Mouse (Mus musculus): ENCODE data around the gene Rnf40. TPM values are rescaled to one million over a fixed set of nuclear protein-coding genes. Genes with fewer than 3 reads are reported as not detected.
"Not testable (repeated sequence)": the region's sequence is repeated elsewhere in the genome, so short reads cannot be mapped to it uniquely, and the experiment has no call there.

Rnf40 gene
- polyA plus RNA-seq, 1 experiment = 39.4 TPM

- H3K9ac ChIP-seq (ENCODE audit: low read depth, poor library complexity, severe bottlenecking) = no peak overlapping the region
- no peaks in the 10 kb centered on the region for H3K36me3 ChIP-seq (ENCODE audit: control insufficient read depth, insufficient read depth, low read length, poor library complexity, severe bottlenecking)
- TF ChIP-seq EP300 (IDR thresholded peaks at IDR 0.05; ENCODE audit: insufficient read depth, low read depth, low read length) = no peak
- TF ChIP-seq CTCF (IDR thresholded peaks at IDR 0.05; ENCODE audit: low read depth, low read length) = no peak
- no peak for TF ChIP-seq POLR2A (IDR thresholded peaks at IDR 0.05; ENCODE audit: insufficient read depth, low read length)
- no peaks in the 10 kb centered on the region for H3K27me3 ChIP-seq (ENCODE audit: control insufficient read depth, insufficient read depth, low read length, poor library complexity, severe bottlenecking)
- no peak overlapping the region for H3K4me3 ChIP-seq (ENCODE audit: low read depth, low read length)
- H3K4me1 ChIP-seq (ENCODE audit: control insufficient read depth, insufficient read depth, low read length) = peaks cover 1% of the 10 kb centered on the region
- no peak overlapping the region for H3K27ac ChIP-seq (ENCODE audit: insufficient read depth, low read length)
- no peaks in the 10 kb centered on the region for H3K9me3 ChIP-seq (replicated peaks; ENCODE audit: control insufficient read depth, insufficient read depth, low read length, poor library complexity, severe bottlenecking)
Measured at GRCm38 (mm10) chr7:127642254-127642653, 53.7 kb downstream of the Rnf40 start.

- H3K27me3 ChIP-seq (ENCODE audit: control insufficient read depth, insufficient read depth, low read length, poor library complexity, severe bottlenecking) = no peaks in the 10 kb centered on the region
- H3K9me3 ChIP-seq (replicated peaks; ENCODE audit: control insufficient read depth, insufficient read depth, low read length, poor library complexity, severe bottlenecking) = no peaks in the 10 kb centered on the region
- H3K36me3 ChIP-seq (ENCODE audit: control insufficient read depth, insufficient read depth, low read length, poor library complexity, severe bottlenecking) = no peaks in the 10 kb centered on the region
- H3K4me1 ChIP-seq (ENCODE audit: control insufficient read depth, insufficient read depth, low read length) = peaks cover 1% of the 10 kb centered on the region
- no peak overlapping the region for H3K27ac ChIP-seq (ENCODE audit: insufficient read depth, low read length)
- no peak overlapping the region for H3K4me3 ChIP-seq (ENCODE audit: low read depth, low read length)
- no peak overlapping the region for H3K9ac ChIP-seq (ENCODE audit: low read depth, poor library complexity, severe bottlenecking)
- TF ChIP-seq EP300 (IDR thresholded peaks at IDR 0.05; ENCODE audit: insufficient read depth, low read depth, low read length) = no peak
- no peak for TF ChIP-seq CTCF (IDR thresholded peaks at IDR 0.05; ENCODE audit: low read depth, low read length)
- no peak for TF ChIP-seq POLR2A (IDR thresholded peaks at IDR 0.05; ENCODE audit: insufficient read depth, low read length)
Measured at GRCm38 (mm10) chr7:127646363-127646762, 57.8 kb downstream of the Rnf40 start.

GRCm38 (mm10) chr7:127647576-127647975 lies 59.0 kb downstream of the Rnf40 start:
- H3K4me3 ChIP-seq (ENCODE audit: low read depth, low read length); H3K9ac ChIP-seq (ENCODE audit: low read depth, poor library complexity, severe bottlenecking); H3K27ac ChIP-seq (ENCODE audit: insufficient read depth, low read length); H3K4me1 ChIP-seq (ENCODE audit: control insufficient read depth, insufficient read depth, low read length); H3K9me3 ChIP-seq (replicated peaks; ENCODE audit: control insufficient read depth, insufficient read depth, low read length, poor library complexity, severe bottlenecking); H3K27me3 ChIP-seq (ENCODE audit: control insufficient read depth, insufficient read depth, low read length, poor library complexity, severe bottlenecking); H3K36me3 ChIP-seq (ENCODE audit: control insufficient read depth, insufficient read depth, low read length, poor library complexity, severe bottlenecking): not testable (repeated sequence)

GRCm38 (mm10) chr7:127648516-127649201 lies 60.1 kb downstream of the Rnf40 start:
- no peaks in the 10 kb centered on the region for H3K27me3 ChIP-seq (ENCODE audit: control insufficient read depth, insufficient read depth, low read length, poor library complexity, severe bottlenecking)
- no peak overlapping the region for H3K27ac ChIP-seq (ENCODE audit: insufficient read depth, low read length)
- H3K9me3 ChIP-seq (replicated peaks; ENCODE audit: control insufficient read depth, insufficient read depth, low read length, poor library complexity, severe bottlenecking) = no peaks in the 10 kb centered on the region
- TF ChIP-seq POLR2A (IDR thresholded peaks at IDR 0.05; ENCODE audit: insufficient read depth, low read length) = no peak
- TF ChIP-seq CTCF (IDR thresholded peaks at IDR 0.05; ENCODE audit: low read depth, low read length) = no peak
- TF ChIP-seq EP300 (IDR thresholded peaks at IDR 0.05; ENCODE audit: insufficient read depth, low read depth, low read length) = no peak
- H3K4me1 ChIP-seq (ENCODE audit: control insufficient read depth, insufficient read depth, low read length) = peaks cover 4% of the 10 kb centered on the region
- no peak overlapping the region for H3K9ac ChIP-seq (ENCODE audit: low read depth, poor library complexity, severe bottlenecking)
- no peaks in the 10 kb centered on the region for H3K36me3 ChIP-seq (ENCODE audit: control insufficient read depth, insufficient read depth, low read length, poor library complexity, severe bottlenecking)
- no peak overlapping the region for H3K4me3 ChIP-seq (ENCODE audit: low read depth, low read length)

GRCm38 (mm10) chr7:127649206-127649605 lies 60.6 kb downstream of the Rnf40 start:
- H3K4me1 ChIP-seq (ENCODE audit: control insufficient read depth, insufficient read depth, low read length) = peaks cover 4% of the 10 kb centered on the region
- no peaks in the 10 kb centered on the region for H3K27me3 ChIP-seq (ENCODE audit: control insufficient read depth, insufficient read depth, low read length, poor library complexity, severe bottlenecking)
- H3K4me3 ChIP-seq (ENCODE audit: low read depth, low read length) = no peak overlapping the region
- no peak overlapping the region for H3K9ac ChIP-seq (ENCODE audit: low read depth, poor library complexity, severe bottlenecking)
- H3K27ac ChIP-seq (ENCODE audit: insufficient read depth, low read length) = no peak overlapping the region
- H3K9me3 ChIP-seq (replicated peaks; ENCODE audit: control insufficient read depth, insufficient read depth, low read length, poor library complexity, severe bottlenecking) = no peaks in the 10 kb centered on the region
- TF ChIP-seq CTCF (IDR thresholded peaks at IDR 0.05; ENCODE audit: low read depth, low read length) (no peak), POLR2A (IDR thresholded peaks at IDR 0.05; ENCODE audit: insufficient read depth, low read length) (no peak), EP300 (IDR thresholded peaks at IDR 0.05; ENCODE audit: insufficient read depth, low read depth, low read length) (no peak)
- no peaks in the 10 kb centered on the region for H3K36me3 ChIP-seq (ENCODE audit: control insufficient read depth, insufficient read depth, low read length, poor library complexity, severe bottlenecking)

GRCm38 (mm10) chr7:127651624-127652023 lies 63.1 kb downstream of the Rnf40 start:
- Histone ChIP-seq H3K36me3 (ENCODE audit: control insufficient read depth, insufficient read depth, low read length, poor library complexity, severe bottlenecking) (no peaks in the 10 kb centered on the region), H3K27me3 (ENCODE audit: control insufficient read depth, insufficient read depth, low read length, poor library complexity, severe bottlenecking) (no peaks in the 10 kb centered on the region), H3K9me3 (replicated peaks; ENCODE audit: control insufficient read depth, insufficient read depth, low read length, poor library complexity, severe bottlenecking) (no peaks in the 10 kb centered on the region), H3K9ac (ENCODE audit: low read depth, poor library complexity, severe bottlenecking) (peak overlapping the region; percentile 56), H3K27ac (ENCODE audit: insufficient read depth, low read length) (no peak overlapping the region), H3K4me3 (ENCODE audit: low read depth, low read length) (no peak overlapping the region), H3K4me1 (ENCODE audit: control insufficient read depth, insufficient read depth, low read length) (peaks cover 2% of the 10 kb centered on the region)
- TF ChIP-seq CTCF (IDR thresholded peaks at IDR 0.05; ENCODE audit: low read depth, low read length) (no peak), EP300 (IDR thresholded peaks at IDR 0.05; ENCODE audit: insufficient read depth, low read depth, low read length) (no peak)
